Mouse (Mus musculus) embryo, embryonic 11.5 days (tissue): ENCODE measurements around the gene Maml3.

ENCODE experiments used
- DNase-seq: peaks from one replicate; pipeline ENCODE4 v3.0.0-alpha.2; 2012; ENCODE audit warnings: low read depth, low spot score

Gene Maml3

GRCm38 (mm10) chr3:52090230-52090873 lies 14.5 kb downstream of the Maml3 start:
- DNase-seq, result no peak

- DNase-seq, result peak; percentile 59
Measured at GRCm38 (mm10) chr3:52088458-52089341, 16.2 kb downstream of the Maml3 start.

DNA sequence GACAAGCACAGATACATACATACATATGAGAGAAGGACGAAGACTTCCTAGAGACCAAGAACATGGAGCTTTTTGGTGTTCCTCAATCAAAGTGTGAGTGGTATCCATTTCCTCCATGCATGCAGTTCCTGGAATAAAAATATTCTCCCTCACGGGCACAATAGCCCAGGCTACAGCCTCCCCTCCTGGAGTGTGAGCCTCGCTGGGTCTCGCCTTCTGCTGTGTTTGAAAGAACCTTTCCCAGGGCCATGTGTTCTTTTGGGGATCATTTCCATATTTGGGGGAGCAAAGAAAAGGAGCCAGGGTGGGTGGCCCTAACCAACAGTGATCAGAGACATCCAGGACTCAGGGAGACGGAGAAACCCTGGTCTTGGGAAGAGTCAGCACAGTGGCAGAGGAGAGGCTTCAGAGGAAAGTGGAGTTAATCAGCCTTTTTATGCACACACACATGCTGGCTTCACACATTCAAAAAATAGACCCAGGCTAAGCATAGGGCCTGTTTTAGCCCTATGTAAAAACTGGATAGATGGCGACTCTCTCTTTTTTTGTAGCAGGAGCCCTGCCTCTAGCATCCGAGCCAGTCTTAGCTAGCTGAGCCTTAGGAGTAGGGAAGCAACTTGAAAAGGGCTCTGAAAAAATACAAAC lies 17.1 kb downstream of the Maml3 start:
- no peak for DNase-seq

GRCm38 (mm10) chr3:52078763-52079162 lies 26.1 kb downstream of the Maml3 start:
- no peak for DNase-seq

DNA sequence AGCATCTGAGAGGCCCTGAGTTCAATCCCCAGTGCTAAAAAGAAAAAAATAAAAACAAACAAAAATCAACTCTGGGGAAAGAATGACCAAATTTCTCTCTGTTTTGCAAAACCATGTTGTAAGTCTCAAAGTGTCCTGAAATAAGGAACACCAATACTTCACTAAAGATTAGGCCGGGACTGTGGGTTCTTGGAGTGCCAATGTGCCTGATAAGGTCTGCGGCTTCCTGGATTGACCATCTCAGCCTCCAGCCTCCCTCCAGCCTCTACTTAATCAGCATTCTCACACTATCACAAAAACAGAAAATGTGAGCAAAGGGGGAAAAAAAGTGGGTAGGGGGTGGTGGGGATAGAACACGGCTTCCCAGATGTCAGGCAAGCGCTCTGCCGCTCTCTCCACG lies 30.9 kb downstream of the Maml3 start:
- no peak for DNase-seq

GRCm38 (mm10) chr3:52071996-52072395 lies 32.9 kb downstream of the Maml3 start:
- no peak for DNase-seq

DNA sequence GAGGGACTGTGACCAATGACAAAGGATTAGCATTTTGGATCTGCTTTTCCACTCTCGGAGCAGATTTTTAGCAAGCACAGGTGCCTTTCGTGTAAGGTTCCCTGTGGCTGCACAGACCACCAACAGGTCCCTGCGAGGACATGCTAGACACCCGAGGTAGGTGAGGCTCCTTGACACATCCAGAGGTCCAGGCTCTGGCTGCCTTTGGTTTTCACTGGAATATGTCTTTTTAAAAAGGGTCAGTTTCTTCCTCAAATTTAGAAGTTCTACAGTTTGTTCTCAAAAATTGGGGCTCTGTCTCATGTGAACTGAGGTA lies 34.8 kb downstream of the Maml3 start:
- DNase-seq, result no peak

- no peak for DNase-seq
Measured at GRCm38 (mm10) chr3:52069304-52070162, 35.3 kb downstream of the Maml3 start.

DNA sequence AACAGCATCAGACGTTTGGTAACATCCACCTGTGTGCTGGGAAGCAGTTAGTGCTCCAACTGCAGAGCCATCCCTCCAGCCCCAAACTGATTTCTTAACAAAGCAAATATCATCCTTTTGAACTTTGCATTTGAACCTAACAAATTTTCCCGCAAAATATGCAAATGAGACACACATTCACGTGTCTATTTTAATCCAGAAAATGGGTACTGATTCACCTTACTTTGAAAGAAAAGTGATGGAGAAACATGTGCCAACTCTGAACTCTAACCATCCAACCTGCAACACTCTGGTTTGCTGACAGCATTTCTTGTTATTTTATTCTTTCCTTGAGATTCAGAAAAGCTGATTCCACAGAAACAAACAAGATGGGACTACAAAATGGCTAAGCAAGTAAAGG lies 36.0 kb downstream of the Maml3 start:
- no peak for DNase-seq

DNA sequence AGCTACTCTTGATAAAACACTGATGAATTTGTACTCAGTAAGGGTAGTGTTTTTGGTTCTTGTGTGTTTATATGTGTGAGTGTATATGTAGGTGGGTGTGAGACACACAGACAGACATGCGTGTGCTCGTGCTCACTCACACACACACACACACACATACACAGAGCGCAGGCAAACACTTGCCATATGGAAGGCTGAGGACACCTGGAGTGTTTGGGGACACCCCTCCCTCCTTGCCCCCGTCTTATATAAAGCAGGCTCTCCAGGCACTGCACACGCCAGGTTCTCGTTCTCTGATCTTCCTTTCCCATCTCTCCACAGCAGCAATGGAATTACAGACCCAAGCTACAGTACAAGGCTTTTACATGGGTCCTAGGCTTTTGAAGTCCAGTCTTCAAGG lies 37.7 kb downstream of the Maml3 start:
- no peak for DNase-seq

DNA sequence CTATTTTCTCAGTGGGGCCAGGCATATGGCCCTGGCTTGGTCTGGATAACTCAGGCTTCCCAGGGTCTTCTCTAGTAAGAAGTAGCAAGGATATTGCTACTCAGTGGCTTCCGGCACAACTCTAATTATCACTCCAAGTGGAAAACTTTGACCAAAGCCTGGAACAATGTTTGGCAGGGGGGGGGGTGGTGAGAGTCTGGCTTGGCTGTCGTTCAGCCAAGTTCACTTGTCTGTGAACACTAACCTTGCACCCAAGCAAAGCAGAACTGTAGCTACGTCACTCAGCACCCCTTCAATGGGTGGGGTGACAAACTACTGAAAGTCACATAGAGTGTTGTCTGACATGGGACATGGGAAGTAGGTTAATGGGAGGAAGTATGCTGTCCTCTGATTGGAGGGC lies 38.7 kb downstream of the Maml3 start:
- no peak for DNase-seq

DNA sequence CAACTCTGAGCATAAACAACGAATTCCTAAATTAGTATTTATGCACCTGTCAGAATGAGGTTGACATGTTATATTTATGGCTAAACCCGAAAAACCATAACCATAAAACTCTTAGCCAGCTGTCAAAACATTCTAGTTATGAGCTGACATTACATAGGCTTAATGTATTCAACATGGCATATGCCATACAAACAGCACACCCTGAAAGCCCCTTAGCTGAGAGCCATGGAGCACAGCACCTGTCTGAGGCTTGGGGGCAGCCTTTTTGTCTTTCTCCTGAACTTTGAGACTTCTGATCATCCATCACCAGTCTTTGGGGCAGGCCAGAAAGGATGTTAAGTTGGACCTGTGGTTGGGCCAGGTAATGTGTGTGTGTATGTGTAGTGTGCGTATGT lies 41.6 kb downstream of the Maml3 start:
- DNase-seq, result no peak

DNA sequence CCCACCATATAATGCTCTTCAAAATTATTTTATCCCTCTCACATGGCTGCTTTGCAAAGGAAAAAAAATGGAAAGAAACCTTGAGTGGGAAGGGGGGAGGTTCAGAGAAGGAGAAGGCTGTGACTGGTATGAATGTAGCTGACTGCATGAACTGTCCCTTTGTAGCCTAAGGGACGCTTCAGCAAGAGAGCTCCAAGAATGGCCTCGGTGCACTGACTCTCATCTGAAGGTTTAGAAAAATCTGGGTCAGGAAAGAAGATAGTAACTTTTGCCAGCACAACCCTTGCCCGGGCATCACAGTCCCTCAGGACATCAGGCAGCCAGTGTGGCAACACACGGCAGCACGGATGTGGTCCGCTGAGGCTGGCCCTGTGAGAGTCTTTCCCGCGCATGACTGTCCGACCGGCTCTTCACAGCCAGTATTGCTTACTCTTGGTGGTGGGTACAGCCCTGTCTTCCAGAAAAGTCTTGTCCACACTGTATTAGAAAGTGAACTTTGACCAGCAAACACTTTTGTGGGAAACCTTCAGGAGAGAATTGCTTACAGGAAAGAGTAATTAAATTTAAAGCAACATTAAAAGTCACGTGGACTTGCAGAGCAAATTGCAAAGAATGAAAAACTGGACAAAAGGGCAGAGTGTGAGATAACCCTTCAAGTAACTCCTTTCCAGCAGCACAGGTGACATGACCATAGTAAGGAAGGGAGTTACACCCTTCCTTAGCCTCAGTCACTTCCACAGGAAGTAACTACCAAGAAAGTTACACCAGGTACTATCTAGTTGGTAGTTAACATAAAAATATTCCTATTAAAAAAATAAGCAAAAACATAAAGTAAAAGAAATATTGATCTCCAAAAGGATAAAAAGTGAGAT lies 42.3 kb downstream of the Maml3 start:
- no peak for DNase-seq

DNA sequence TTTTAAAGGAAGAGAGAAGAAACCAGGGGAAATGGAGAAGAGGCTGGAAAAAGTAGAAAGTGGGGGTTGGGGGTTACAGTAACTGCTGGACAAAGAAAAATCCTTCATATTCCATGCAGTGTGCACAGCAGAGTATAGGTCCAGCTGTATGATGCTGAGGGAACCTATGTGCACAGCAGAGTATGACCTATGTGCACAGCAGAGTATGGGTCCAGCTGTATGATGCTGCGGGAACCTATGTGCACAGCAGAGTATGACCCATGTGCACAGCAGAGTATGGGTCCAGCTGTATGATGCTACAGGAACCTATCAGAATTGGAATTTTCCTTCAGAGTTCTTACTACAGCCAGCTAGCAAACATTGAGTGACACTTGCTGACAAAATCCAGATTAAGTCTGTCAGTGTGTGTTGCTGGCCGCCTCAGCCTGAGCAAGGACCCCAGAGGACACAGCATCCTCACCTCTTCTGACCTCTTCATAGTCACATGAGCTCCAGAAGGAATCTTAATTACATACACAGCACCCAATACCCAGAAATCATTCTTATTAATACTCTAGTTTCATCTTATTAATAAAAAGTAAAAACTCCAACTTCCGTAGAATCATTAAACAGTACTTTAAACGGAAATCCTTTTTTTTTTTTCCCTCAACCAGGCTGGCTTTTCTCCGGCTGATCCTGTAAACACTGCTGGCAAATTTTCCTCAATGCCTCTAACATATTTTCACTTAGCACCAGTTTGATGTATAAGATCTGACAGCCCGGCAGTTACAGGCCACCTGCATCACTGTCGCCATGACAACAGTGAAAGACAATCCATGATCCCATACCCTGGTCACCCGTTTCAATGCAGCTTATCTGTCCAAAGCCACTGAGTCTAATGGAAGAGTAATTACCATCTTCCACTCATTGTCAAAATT lies 43.1 kb downstream of the Maml3 start:
- no peak for DNase-seq

DNA sequence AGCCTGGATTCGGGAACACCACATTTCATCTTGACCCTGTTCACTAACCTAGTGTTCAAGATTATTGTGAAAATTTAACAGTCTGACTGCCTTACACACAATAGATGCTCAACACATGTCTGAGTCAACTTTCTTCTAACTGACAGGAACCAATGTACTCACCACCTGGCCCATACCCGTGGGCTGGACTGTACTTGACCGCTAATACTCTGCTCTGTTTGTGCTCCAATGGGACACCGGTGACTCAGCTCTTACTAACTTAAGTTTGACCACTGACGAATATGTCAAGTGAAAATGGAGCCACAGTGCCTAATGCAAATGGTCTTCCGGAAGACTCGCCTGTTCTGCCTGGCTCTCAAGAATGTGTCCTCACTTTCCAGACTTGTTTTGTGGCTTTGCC lies 44.0 kb downstream of the Maml3 start:
- no peak for DNase-seq

DNA sequence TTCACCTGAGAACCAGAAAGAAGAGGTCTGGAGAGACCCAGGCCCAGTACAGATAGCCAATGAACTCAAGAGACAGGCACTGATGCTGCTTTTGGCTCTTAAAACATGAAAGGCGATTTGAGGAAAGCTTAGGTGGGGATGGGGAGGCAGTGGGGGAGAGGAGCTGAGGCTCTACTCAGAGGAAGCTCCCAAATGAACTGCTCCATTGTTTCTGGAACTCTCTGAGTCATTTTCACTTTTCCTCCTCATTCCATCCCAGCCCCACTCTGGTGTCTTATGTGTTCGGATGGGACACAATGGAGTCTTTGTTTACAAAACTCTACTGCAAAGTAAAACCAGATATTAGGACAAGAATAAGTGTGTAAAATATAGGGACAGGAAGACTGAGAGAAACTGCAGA lies 53.1 kb downstream of the Maml3 start:
- DNase-seq, result no peak

DNA sequence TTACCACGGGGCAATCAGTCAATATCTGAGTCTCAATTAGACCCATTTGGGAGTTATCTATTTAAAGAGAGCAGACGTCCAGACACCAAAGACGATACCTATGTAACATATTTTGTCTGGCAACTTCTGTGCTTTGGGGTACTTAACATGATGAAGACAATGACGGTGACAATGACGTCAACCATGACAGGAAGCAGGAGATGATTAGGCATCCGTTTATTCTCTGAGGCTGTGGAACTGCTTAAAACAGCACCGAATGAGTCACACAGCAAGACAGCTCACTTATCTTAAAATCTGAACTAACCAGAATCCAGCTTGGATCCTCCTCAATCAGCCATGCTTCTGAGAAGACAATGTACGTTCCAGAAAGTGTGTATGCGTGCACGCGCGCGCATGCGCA lies 56.8 kb downstream of the Maml3 start:
- no peak for DNase-seq

DNA sequence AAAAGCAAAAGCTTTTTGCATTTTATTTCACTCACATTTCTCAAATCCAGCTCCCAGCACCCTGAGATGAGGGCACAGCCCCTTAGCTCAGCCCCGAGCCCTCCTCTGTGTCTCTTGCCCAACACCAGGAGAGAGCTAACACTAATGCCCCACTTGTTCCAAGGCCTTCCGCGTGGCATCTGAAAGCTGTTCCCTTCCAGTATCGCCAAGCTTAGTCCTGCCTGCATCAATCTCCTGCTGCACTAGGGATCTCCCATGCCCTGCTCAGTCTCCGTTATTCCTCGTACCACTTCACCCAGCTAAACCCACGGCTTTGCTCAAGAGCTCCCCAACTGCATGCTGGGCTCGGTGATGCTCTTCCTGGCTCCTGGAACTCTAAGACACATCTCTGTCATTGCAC lies 57.3 kb downstream of the Maml3 start:
- DNase-seq, result no peak

DNA sequence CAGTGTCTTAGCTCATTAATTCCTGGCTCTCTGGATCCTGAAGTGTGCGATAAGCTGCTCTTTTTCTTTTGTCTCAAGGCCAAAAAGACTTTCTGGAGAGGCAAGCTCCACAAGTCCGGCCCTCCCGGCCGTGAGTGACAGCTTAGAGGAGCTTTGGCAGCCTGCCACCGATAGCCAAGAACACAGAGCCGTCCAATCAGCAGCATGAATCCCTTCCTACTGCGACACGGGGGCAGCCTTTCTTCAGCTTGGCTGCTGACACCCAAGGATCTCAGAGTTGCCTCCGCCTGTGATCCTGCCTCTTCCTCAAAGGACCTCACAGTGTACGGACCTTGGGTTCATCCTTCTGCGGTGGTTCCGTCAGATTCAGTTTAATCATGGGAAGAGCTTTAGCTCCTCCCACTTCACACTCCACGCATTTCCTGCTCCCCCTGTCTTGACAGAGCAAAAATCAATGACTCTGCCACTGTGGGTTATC lies 57.9 kb downstream of the Maml3 start:
- peak; percentile 88 for DNase-seq
